Mouse (Mus musculus) Patski (cell line): Measurements from ENCODE around the gene Gm38431. TPM values are rescaled to one million over a fixed set of nuclear protein-coding genes. Genes with fewer than 3 reads are reported as not detected.
A peak's percentile ranks its signal among the peaks of the same experiment; 100 is the strongest.

Experiments
- ATAC-seq: fragments of 100-300 bp; one replicate; pipeline ENCODE4 v1.8.0; 2021
- CTCF ChIA-PET: fragments of 350-600 bp; sonication (Branson Sonifier 250); formaldehyde crosslinking; loops from one replicate; lab custom pipeline; 2022; ENCODE audit warnings: inconsistent platforms; lab: Charles Lee
- POLR2A ChIA-PET: fragments of 350-600 bp; sonication (Branson Sonifier 250); formaldehyde crosslinking; loops from one replicate; lab custom pipeline; 2022; ENCODE audit warnings: antibody characterized with exemption, inconsistent platforms; lab: Charles Lee
- DNase-seq: peaks from one replicate; pipeline ENCODE4 v3.0.0-alpha.2; 2011; ENCODE audit warnings: low read depth, low spot score
- H3K27me3 ChIP-seq: fragments of 371-371 bp; one replicate; pipeline ENCODE4 v1.5.1; 2021
- CTCF ChIP-seq: fragments of 100-300 bp; IDR thresholded peaks from one replicate; pipeline ENCODE4 v1.5.1; 2021
- in situ Hi-C: fragments of 300-500 bp; cut with MboI; formaldehyde crosslinking; loops from 3 replicates; pipeline ENCODE4 v1.11.1; 2018; ENCODE audit warnings: low pct_unique_long_range_greater_than_20kb, mixed read lengths
- polyA plus RNA-seq: library from polyadenylated mRNA; unstranded; gene quantifications from one replicate; pipeline ENCODE4 v1.2.3, GENCODE M21; 2021

The Gm38431 gene
- 1.2 TPM for polyA plus RNA-seq

GRCm38 (mm10) chr9:21091707-21092320 lies at the start of gene Gm38431, which contains the start of gene Raver1:
Gm38431 (minus strand) TSS chr9:21091997.
Raver1 (minus strand) TSS chr9:21092008.
- no peaks in the 10 kb centered on the region for H3K27me3 ChIP-seq
- in situ Hi-C loops: no loop called here
- DNase-seq (peak; percentile 80), ATAC-seq (peak; percentile 99)
- POLR2A ChIA-PET: interaction anchor here (1.2 kb wide), 1 partner anchor 39 kb away, joined by 6 read pairs; the partner anchor contains the start of gene Tyk2
- TF ChIP-seq CTCF: no peak
- CTCF ChIA-PET: interaction anchor here (1.0 to 1.5 kb wide), 3 partner anchors 17 to 45 kb away, joined by 3 to 5 read pairs (median 4); partner anchors contain the start of gene Fdx1l

- H3K27me3 ChIP-seq: no peaks in the 10 kb centered on the region
- DNase-seq (no peak), ATAC-seq (no peak)
- ChIA-PET POLR2A (no interaction called here), CTCF (interaction anchor here (1.1 to 1.8 kb wide), 3 partner anchors 29 to 107 kb away, joined by 6 to 8 read pairs (median 6); partner anchors contain the start of gene Icam5)
- TF ChIP-seq CTCF: no peak
- in situ Hi-C loops: loop anchor here (10.0 kb wide), 1 partner anchor 234 kb away; no protein-coding TSS in a partner anchor
Measured at GRCm38 (mm10) chr9:21138386-21138785, 46.6 kb upstream of the Gm38431 start.

- no peak for TF ChIP-seq CTCF
- ChIA-PET POLR2A (interaction anchor here (0.6 to 1.0 kb wide), 4 partner anchors 11 to 72 kb away, joined by 3 read pairs; no protein-coding TSS in a partner anchor), CTCF (interaction anchor here (0.9 to 2.7 kb wide), 20 partner anchors 9 to 236 kb away, joined by 3 to 12 read pairs (median 6); partner anchors contain the start of genes Gm38431, Gm49373, Icam5 and Raver1)
- ATAC-seq (no peak), DNase-seq (no peak)
- H3K27me3 ChIP-seq: no peaks in the 10 kb centered on the region
- in situ Hi-C loops: loop anchor here (10.0 kb wide), 1 partner anchor 232 kb away; no protein-coding TSS in a partner anchor
Measured at GRCm38 (mm10) chr9:21137229-21137628, 45.4 kb upstream of the Gm38431 start.

- no peaks in the 10 kb centered on the region for H3K27me3 ChIP-seq
- in situ Hi-C loops: loop anchor here (10.0 kb wide), 1 partner anchor 232 kb away; no protein-coding TSS in a partner anchor
- ATAC-seq: no peak
- ChIA-PET CTCF (interaction anchor here (0.9 to 2.7 kb wide), 18 partner anchors 9 to 235 kb away, joined by 3 to 12 read pairs (median 5); partner anchors contain the start of genes Gm38431, Gm49373 and Raver1), POLR2A (interaction anchor here (0.6 to 1.0 kb wide), 3 partner anchors 10 to 71 kb away, joined by 3 read pairs; no protein-coding TSS in a partner anchor)
- TF ChIP-seq CTCF: no peak
- no peak for DNase-seq
Measured at GRCm38 (mm10) chr9:21136401-21136800, 44.6 kb upstream of the Gm38431 start.

GRCm38 (mm10) chr9:21135941-21136381 lies 44.2 kb upstream of the Gm38431 start:
- ATAC-seq (no peak), DNase-seq (no peak)
- in situ Hi-C loops: loop anchor here (10.0 kb wide), 1 partner anchor 231 kb away; no protein-coding TSS in a partner anchor
- POLR2A ChIA-PET: interaction anchor here (1.0 kb wide), 1 partner anchor 10 kb away, joined by 3 read pairs; no protein-coding TSS in a partner anchor
- no peak for TF ChIP-seq CTCF
- H3K27me3 ChIP-seq: no peaks in the 10 kb centered on the region
- CTCF ChIA-PET: interaction anchor here (0.9 to 2.7 kb wide), 13 partner anchors 10 to 235 kb away, joined by 3 to 12 read pairs (median 5); partner anchors contain the start of genes Gm38431 and Raver1

GRCm38 (mm10) chr9:21135329-21135890 lies 43.6 kb upstream of the Gm38431 start:
- no peak for TF ChIP-seq CTCF
- POLR2A ChIA-PET: no interaction called here
- DNase-seq (no peak), ATAC-seq (no peak)
- CTCF ChIA-PET: interaction anchor here (1.8 to 2.7 kb wide), 5 partner anchors 26 to 130 kb away, joined by 6 to 12 read pairs (median 8); no protein-coding TSS in a partner anchor
- no peaks in the 10 kb centered on the region for H3K27me3 ChIP-seq
- in situ Hi-C loops: loop anchor here (10.0 kb wide), 1 partner anchor 231 kb away; no protein-coding TSS in a partner anchor

GRCm38 (mm10) chr9:21134595-21135328 lies 43.0 kb upstream of the Gm38431 start:
- DNase-seq (peak; percentile 71), ATAC-seq (peak; percentile 20)
- no peak for TF ChIP-seq CTCF
- H3K27me3 ChIP-seq: no peaks in the 10 kb centered on the region
- ChIA-PET POLR2A (no interaction called here), CTCF (interaction anchor here (1.5 to 2.3 kb wide), 3 partner anchors 104 to 125 kb away, joined by 3 to 8 read pairs (median 8); partner anchors contain the start of gene Icam4)
- in situ Hi-C loops: loop anchor here (5.0 to 10.0 kb wide), 2 partner anchors 102 to 230 kb away; partner anchors contain the start of gene Icam5

- no peak for ATAC-seq
- in situ Hi-C loops: loop anchor here (5.0 to 10.0 kb wide), 2 partner anchors 101 to 228 kb away; partner anchors contain the start of gene Icam5
- POLR2A ChIA-PET: no interaction called here
- no peaks in the 10 kb centered on the region for H3K27me3 ChIP-seq
- CTCF ChIA-PET: interaction anchor here (1.1 kb wide), 1 partner anchor 102 kb away, joined by 3 read pairs; no protein-coding TSS in a partner anchor
- no peak for DNase-seq
- TF ChIP-seq CTCF: no peak
Measured at GRCm38 (mm10) chr9:21133064-21133707, 41.4 kb upstream of the Gm38431 start.
